Mouse (Mus musculus) heart, adult 2 months (tissue): Measurements from ENCODE around the gene Rai1. TPM values are rescaled to one million over a fixed set of nuclear protein-coding genes. Genes with fewer than 3 reads are reported as not detected.
A peak's percentile ranks its signal among the peaks of the same experiment; 100 is the strongest.

Experiments used
- DNase-seq, 2 experiments: peaks; one replicate each; pipeline ENCODE4 v3.0.0; 2021
- H3K27ac ChIP-seq: fragments of 200-600 bp; 2 replicates; pipeline ENCODE4 v1.8.1; 2022
- H3K27me3 ChIP-seq: fragments of 200-500 bp; 2 replicates; pipeline ENCODE4 v1.6.1; 2012; ENCODE audit warnings: mild to moderate bottlenecking, low read length, inconsistent platforms, mixed read lengths; ENCODE audit not compliant: control insufficient read depth, insufficient read depth
- H3K36me3 ChIP-seq: fragments of 200-500 bp; 2 replicates; pipeline ENCODE4 v1.6.1; 2012; ENCODE audit warnings: low read length, inconsistent platforms; ENCODE audit not compliant: control insufficient read depth, insufficient read depth
- H3K4me1 ChIP-seq: fragments of 200-500 bp; 2 replicates; pipeline ENCODE4 v1.6.1; 2011; ENCODE audit warnings: low read length; ENCODE audit not compliant: control insufficient read depth, insufficient read depth
- H3K4me3 ChIP-seq: fragments of 200-600 bp; 2 replicates; pipeline ENCODE4 v1.8.1; 2022
- H3K79me2 ChIP-seq: fragments of 200-500 bp; replicated peaks from 2 replicates; pipeline ENCODE4 v1.6.1; 2012; ENCODE audit warnings: mild to moderate bottlenecking, inconsistent platforms, low read length, moderate library complexity, mixed read lengths; ENCODE audit not compliant: control insufficient read depth, insufficient read depth
- H3K9ac ChIP-seq: fragments of 200-500 bp; 2 replicates; pipeline ENCODE4 v1.6.1; 2012; ENCODE audit warnings: low read depth, mild to moderate bottlenecking, control low read depth, inconsistent platforms, low read length, mixed read lengths
- CTCF ChIP-seq: fragments of 200-600 bp; IDR thresholded peaks from 2 replicates; pipeline ENCODE4 v1.8.1; 2022; ENCODE audit warnings: antibody characterized with exemption, mild to moderate bottlenecking, moderate library complexity
- EP300 ChIP-seq: fragments of 200-500 bp; IDR thresholded peaks from 2 replicates; pipeline ENCODE4 v1.6.1; 2011; ENCODE audit warnings: low read depth, low read length, control low read depth; ENCODE audit not compliant: insufficient read depth
- POLR2A ChIP-seq: fragments of 200-500 bp; IDR thresholded peaks from 2 replicates; pipeline ENCODE4 v1.6.1; 2011; ENCODE audit warnings: mild to moderate bottlenecking, low read depth, low read length, control low read depth; ENCODE audit not compliant: insufficient read depth
- WGBS: fragments of 180-500 bp; shearing (Covaris S2); methylation state at CpG from one replicate; pipeline ENCODE4 v1.1.7; 2018; 5-methylcytosine and 5-hydroxymethylcytosine counted together
- intact Hi-C: fragments of 180-260 bp; cut with DNase I; formaldehyde crosslinking; loops from one replicate; pipeline ENCODE4 v1.15.1; 2025
- polyA plus RNA-seq: library from polyadenylated mRNA; depleted of rRNA; stranded (reverse); fragments of >200 nt; gene quantifications from 2 replicates; pipeline ENCODE4 v1.2.3, GENCODE M21; 2012
- total RNA-seq, 2 experiments: library from RNA; stranded (reverse); gene quantifications; 2 replicates each; pipeline ENCODE4 v1.2.3; 2021

The Rai1 gene
- total and polyA plus RNA-seq, 3 experiments: 20.0 to 26.5 (median 21.8) TPM

GRCm38 (mm10) chr11:60137170-60137569, 32.4 kb downstream of the Rai1 start:
- peaks cover 23% of the 10 kb centered on the region for H3K4me1 ChIP-seq
- H3K27me3 ChIP-seq: no peaks in the 10 kb centered on the region
- intact Hi-C loops: loop anchor here (5.0 kb wide), 1 partner anchor 35 kb away; no protein-coding TSS in a partner anchor
- H3K9ac ChIP-seq: no peak overlapping the region
- no peak overlapping the region for H3K4me3 ChIP-seq
- no peaks in the 10 kb centered on the region; the same call in none of the 2 replicates for H3K79me2 ChIP-seq
- peak overlapping the region; percentile 58 for H3K27ac ChIP-seq
- H3K36me3 ChIP-seq: no peaks in the 10 kb centered on the region
- no peak for TF ChIP-seq POLR2A
- TF ChIP-seq CTCF: peak; percentile 20; the same call in 1 of the 2 replicates
- no peak for DNase-seq

- Histone ChIP-seq H3K9ac (no peak overlapping the region; the same call in none of the 2 replicates), H3K4me3 (peak overlapping the region; percentile 45), H3K27me3 (no peaks in the 10 kb centered on the region), H3K79me2 (no peaks in the 10 kb centered on the region; the same call in 1 of the 2 replicates), H3K36me3 (no peaks in the 10 kb centered on the region), H3K4me1 (peaks cover 16% of the 10 kb centered on the region), H3K27ac (no peak overlapping the region)
- no peak for DNase-seq
- intact Hi-C loops: loop anchor here (5.0 kb wide), 1 partner anchor 33 kb away; no protein-coding TSS in a partner anchor
- TF ChIP-seq POLR2A (no peak), EP300 (no peak), CTCF (no peak)
- 17% methylated on average over 24 of the region's 24 CpGs for WGBS
Observed at GRCm38 (mm10) chr11:60139141-60139733, 34.4 kb downstream of the Rai1 start.

- Histone ChIP-seq H3K36me3 (no peaks in the 10 kb centered on the region), H3K27ac (peak overlapping the region; percentile 12; the same call in 1 of the 2 replicates), H3K9ac (peak overlapping the region; percentile 48), H3K4me3 (peak overlapping the region; percentile 45), H3K4me1 (peaks cover 12% of the 10 kb centered on the region), H3K27me3 (no peaks in the 10 kb centered on the region), H3K79me2 (no peaks in the 10 kb centered on the region; the same call in 1 of the 2 replicates)
- TF ChIP-seq EP300 (no peak), CTCF (no peak), POLR2A (no peak)
- intact Hi-C loops: loop anchor here (5.0 kb wide), 2 partner anchors 32 to 33 kb away; partner anchors contain the start of gene Rai1
- under 1% methylated on average over 65 of the region's 66 CpGs for WGBS
- peak; percentile 46 to 63 for DNase-seq
Observed at GRCm38 (mm10) chr11:60139734-60140371, 35.0 kb downstream of the Rai1 start.

GRCm38 (mm10) chr11:60140586-60141284, 35.9 kb downstream of the Rai1 start:
- H3K36me3 ChIP-seq: no peaks in the 10 kb centered on the region
- no peak for DNase-seq
- no peak overlapping the region for H3K27ac ChIP-seq
- H3K9ac ChIP-seq: no peak overlapping the region; the same call in 1 of the 2 replicates
- H3K27me3 ChIP-seq: no peaks in the 10 kb centered on the region
- 28% methylated on average over 26 of the region's 32 CpGs for WGBS
- H3K4me1 ChIP-seq: peaks cover 11% of the 10 kb centered on the region
- peak overlapping the region; percentile 45 for H3K4me3 ChIP-seq
- TF ChIP-seq CTCF (no peak), POLR2A (no peak), EP300 (no peak)
- no peaks in the 10 kb centered on the region; the same call in 1 of the 2 replicates for H3K79me2 ChIP-seq
- intact Hi-C loops: loop anchor here (5.0 kb wide), 1 partner anchor 33 kb away; the partner anchor contains the start of gene Rai1

GRCm38 (mm10) chr11:60141285-60141608, 36.4 kb downstream of the Rai1 start:
- H3K9ac ChIP-seq: no peak overlapping the region
- intact Hi-C loops: loop anchor here (5.0 kb wide), 1 partner anchor 34 kb away; the partner anchor contains the start of gene Rai1
- H3K27ac ChIP-seq: no peak overlapping the region
- H3K27me3 ChIP-seq: no peaks in the 10 kb centered on the region
- no peaks in the 10 kb centered on the region; the same call in 1 of the 2 replicates for H3K79me2 ChIP-seq
- no peak for TF ChIP-seq CTCF
- no peak for TF ChIP-seq POLR2A
- no peak for TF ChIP-seq EP300
- no peaks in the 10 kb centered on the region for H3K36me3 ChIP-seq
- 54% methylated on average over 7 of the region's 7 CpGs for WGBS
- H3K4me1 ChIP-seq: peaks cover 11% of the 10 kb centered on the region
- no peak for DNase-seq
- H3K4me3 ChIP-seq: no peak overlapping the region
